ENCODE assay signal across 9 mouse cellular contexts in the genomic region with DNA sequence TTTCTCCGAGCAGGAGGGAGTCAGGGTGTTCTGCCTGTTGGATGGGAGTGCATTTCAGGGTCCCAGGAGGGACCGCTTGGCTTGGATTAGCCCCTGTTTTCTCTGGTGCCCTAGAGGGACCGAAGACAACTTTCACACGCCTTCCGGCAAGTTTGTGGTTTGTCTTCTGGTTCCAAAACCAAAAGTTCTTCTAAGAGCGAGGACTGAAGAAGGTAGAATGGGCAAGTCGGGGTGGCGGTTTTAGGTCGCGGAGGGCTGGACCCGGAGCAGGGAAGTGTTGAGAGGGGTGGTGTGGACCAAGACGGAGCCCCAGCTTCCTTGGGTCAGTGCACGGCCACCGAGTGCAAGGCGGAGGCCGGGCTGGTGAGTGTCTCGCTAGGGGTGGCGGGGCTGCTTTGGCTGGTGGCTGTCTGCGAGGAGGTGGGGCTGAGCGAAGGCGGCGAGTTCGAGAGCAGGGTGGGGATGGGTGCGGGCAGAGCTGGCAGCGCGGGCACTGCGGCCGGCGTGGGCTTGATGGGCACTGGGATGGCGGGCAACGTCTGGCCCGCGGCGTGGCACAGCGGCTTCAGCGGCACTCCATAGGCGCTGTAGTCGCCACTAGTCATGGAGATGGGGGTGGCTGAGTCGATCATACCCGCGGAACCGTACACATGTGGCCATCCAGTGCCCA. TPM values are rescaled to one million over a fixed set of nuclear protein-coding genes. Genes with fewer than 3 reads are reported as not detected.
DNase-seq lines count a peak whose midpoint lies in the region; ATAC-seq lines count a peak whose summit lies in the region.
"Had no signal": no experiment of that assay in that cellular context is flagged by ENCODE, and none has a peak within 500 bp of the region (broad histone marks: within the 10 kb centered on the region; RNA-seq: fewer than 3 reads in every experiment).

No protein-coding gene starts in this region.

- H3K9me3 ChIP-seq in heart, embryonic 10.5 days, result no peaks in the 10 kb centered on the region
- no peaks in the 10 kb centered on the region for H3K9me3 ChIP-seq in forebrain, embryonic 15.5 days
- no peaks in the 10 kb centered on the region for H3K9me3 ChIP-seq in midbrain, embryonic 11.5 days (ENCODE audit: control insufficient read depth, low read length)

- intact Hi-C loops in heart, postnatal 36 days (cut with DNase I), result no loop called here

- 0 out of 2 replicates have a peak overlapping the region, but pooled peaks have one; percentile 16 for H3K4me2 ChIP-seq in forebrain, embryonic 15.5 days (replicated peaks)
- H3K4me2 ChIP-seq in midbrain, embryonic 11.5 days, result peak overlapping the region; percentile 88

- H3K36me3 ChIP-seq in heart, embryonic 10.5 days, result no peaks in the 10 kb centered on the region
- H3K36me3 ChIP-seq in forebrain, embryonic 15.5 days, result no peaks in the 10 kb centered on the region
- H3K36me3 ChIP-seq in midbrain, embryonic 11.5 days (ENCODE audit: control insufficient read depth, insufficient read depth, low read length), result no peaks in the 10 kb centered on the region

- under 1% methylated on average over 41 of the region's 42 CpGs for WGBS in heart, embryonic 10.5 days
- under 1% methylated on average over 42 of the region's 42 CpGs for WGBS in forebrain, embryonic 15.5 days
- under 1% methylated on average over 41 of the region's 42 CpGs for WGBS in midbrain, embryonic 11.5 days

- no peak for DNase-seq in heart, embryonic 10.5 days (ENCODE audit: low spot score)
- DNase-seq in heart, postnatal 36 days, result no peak
- DNase-seq in ES-CJ7 (ENCODE audit: low read depth, low spot score), result peak; percentile 49
- DNase-seq in midbrain, embryonic 11.5 days (ENCODE audit: low spot score, missing footprints), result peak; percentile 96
- DNase-seq in natural killer cell, adult 2 months (ENCODE audit: low spot score in 2 of 2), result no peak
- DNase-seq in B cell, adult 2 months, result no peak
- DNase-seq in spleen, postnatal 36 days (ENCODE audit: low spot score in 2 of 2), result no peak

- H3K27ac ChIP-seq in heart, embryonic 10.5 days, result no peak overlapping the region
- no peak overlapping the region for H3K27ac ChIP-seq in forebrain, embryonic 15.5 days (replicated peaks)
- no peak overlapping the region; the same call in 1 of the 2 replicates for H3K27ac ChIP-seq in midbrain, embryonic 11.5 days (ENCODE audit: low read depth, low read length)

- no peak for ATAC-seq in forebrain, embryonic 15.5 days (replicated peaks)
- ATAC-seq in midbrain, embryonic 11.5 days (ENCODE audit: low FRiP score), result no peak

- H3K27me3 ChIP-seq in heart, embryonic 10.5 days (ENCODE audit: insufficient read depth, poor library complexity, severe bottlenecking), result peaks cover 100% of the 10 kb centered on the region
- H3K27me3 ChIP-seq in forebrain, embryonic 15.5 days, result peaks cover 96% of the 10 kb centered on the region
- H3K27me3 ChIP-seq in midbrain, embryonic 11.5 days (ENCODE audit: control insufficient read depth, insufficient read depth, low read length), result peaks cover 17% of the 10 kb centered on the region
- H3K27me3 ChIP-seq: CH12.LX had no signal

- peaks cover 23% of the 10 kb centered on the region for H3K4me1 ChIP-seq in heart, embryonic 10.5 days
- H3K4me1 ChIP-seq in forebrain, embryonic 15.5 days, result peaks cover 19% of the 10 kb centered on the region
- peaks cover 65% of the 10 kb centered on the region for H3K4me1 ChIP-seq in midbrain, embryonic 11.5 days (ENCODE audit: control insufficient read depth, insufficient read depth, low read length)

- no peak overlapping the region for H3K9ac ChIP-seq in forebrain, embryonic 15.5 days (replicated peaks)
- H3K9ac ChIP-seq in midbrain, embryonic 11.5 days (ENCODE audit: low read length), result peak overlapping the region; percentile 78

- 0 out of 2 replicates have a peak overlapping the region, but pooled peaks have one; percentile 41 for H3K4me3 ChIP-seq in heart, embryonic 10.5 days
- peak overlapping the region; percentile 11; the same call in 1 of the 2 replicates for H3K4me3 ChIP-seq in forebrain, embryonic 15.5 days
- peak overlapping the region; percentile 56 for H3K4me3 ChIP-seq in midbrain, embryonic 11.5 days (ENCODE audit: low read depth, low read length)

RNA-seq across cellular contexts. Expression of a gene that starts 1.7 kb away (rescaled TPM):
- not detected in 2 replicates for polyA plus RNA-seq in heart, embryonic 10.5 days (2016; fragmentation: Nextera tagmentation; extraction: Ambion mirVana)
- total RNA-seq in heart, postnatal 36 days (2021), result not detected
- 0.98 and 1.0 TPM in 2 replicates for polyA plus RNA-seq in forebrain, embryonic 15.5 days (2015; fragmentation: Nextera tagmentation; extraction: Ambion mirVana)
- polyA plus RNA-seq in midbrain, embryonic 11.5 days (2014; fragmentation: Nextera tagmentation; extraction: Ambion mirVana), result 6.1 and 6.5 TPM in 2 replicates
- total RNA-seq: CH12.LX had no signal

Comparison
In these comparisons a context has a peak if more than half of its experiments do, and no peak if none do; other contexts are left out.
1. DNase-seq: peak in ES-CJ7 (single experiment) and midbrain, embryonic 11.5 days (single experiment); none in heart, embryonic 10.5 days (single experiment), heart, postnatal 36 days (0 of 2), natural killer cell, adult 2 months (0 of 2), B cell, adult 2 months (0 of 2) and spleen, postnatal 36 days (0 of 2).
2. Peak in every context shown above with its lines, with median percentiles within 50 percentile points of each other: H3K4me3 ChIP-seq.